Mouse (Mus musculus): ENCODE results near the gene Pccb.

DNA sequence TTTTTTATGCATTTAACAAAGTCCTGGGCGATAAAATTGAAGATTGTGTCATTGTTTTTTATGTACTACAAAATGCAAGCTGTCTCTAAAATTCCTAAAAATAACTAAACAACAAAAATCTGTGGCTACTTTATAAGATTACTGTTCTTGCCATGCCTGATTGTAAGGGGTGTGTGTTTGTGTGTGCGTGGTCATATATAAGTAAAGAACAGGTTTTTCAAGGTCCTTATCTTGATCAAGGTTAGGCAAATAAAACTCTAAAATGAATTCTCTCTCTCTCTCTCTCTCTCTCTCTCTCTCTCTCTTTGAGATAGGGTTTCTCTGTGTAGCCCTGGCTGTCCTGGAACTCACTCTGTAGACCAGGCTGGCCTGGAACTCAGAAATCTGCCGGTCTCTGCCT lies 17.3 kb upstream of the Pccb start:
- TF ChIP-seq POLR2A (IDR thresholded peaks at IDR 0.05; ENCODE audit: borderline replicate concordance, extremely low read depth, low read depth, low read length), result no peak
- TF ChIP-seq CTCF (IDR thresholded peaks at IDR 0.05; ENCODE audit: insufficient read depth, low read length), result no peak
